Mouse (Mus musculus) lung, adult 2 months (tissue): ENCODE results near the gene M1ap. TPM values are rescaled to one million over a fixed set of nuclear protein-coding genes. Genes with fewer than 3 reads are reported as not detected.

Experiments
- DNase-seq: peaks from one replicate; pipeline ENCODE4 v3.0.0; 2022
- H3K4me1 ChIP-seq: fragments of 200-500 bp; 2 replicates; pipeline ENCODE4 v1.6.1; 2011; ENCODE audit warnings: low read length; ENCODE audit not compliant: control insufficient read depth, insufficient read depth
- H3K4me3 ChIP-seq: fragments of 200-500 bp; replicated peaks from 2 replicates; pipeline ENCODE3; 2011; ENCODE audit warnings: low read depth, mild to moderate bottlenecking, control low read depth, low read length; ENCODE audit errors: extremely low read depth
- CTCF ChIP-seq: fragments of 200-500 bp; IDR thresholded peaks from 2 replicates; pipeline ENCODE4 v1.5.1; 2011; ENCODE audit warnings: mild to moderate bottlenecking, low read length, control low read depth; ENCODE audit not compliant: insufficient read depth
- POLR2A ChIP-seq: fragments of 200-500 bp; IDR thresholded peaks from 2 replicates; pipeline ENCODE4 v1.6.1; 2011; ENCODE audit warnings: low read depth, mild to moderate bottlenecking, control low read depth, low read length, borderline replicate concordance; ENCODE audit errors: extremely low read depth
- WGBS: fragments of 180-500 bp; shearing (Covaris S2); methylation state at CpG from one replicate; pipeline ENCODE4 v1.1.7; 2018; 5-methylcytosine and 5-hydroxymethylcytosine counted together
- polyA plus RNA-seq: library from polyadenylated mRNA; depleted of rRNA; stranded (reverse); fragments of >200 nt; gene quantifications from 2 replicates; pipeline ENCODE4 v1.2.3, GENCODE M21; 2012

Gene M1ap
- polyA plus RNA-seq, 1 experiment: 3.5 TPM

- 80% methylated on average over 5 of the region's 5 CpGs for WGBS
- DNase-seq: no peak
- TF ChIP-seq POLR2A (no peak), CTCF (no peak)
- H3K4me1 ChIP-seq: peaks cover 4% of the 10 kb centered on the region; the same call in 1 of the 2 replicates
- H3K4me3 ChIP-seq: no peak overlapping the region
These were observed 93.9 kb downstream of the M1ap start for GRCm38 (mm10) chr6:83040601-83041000.

DNA sequence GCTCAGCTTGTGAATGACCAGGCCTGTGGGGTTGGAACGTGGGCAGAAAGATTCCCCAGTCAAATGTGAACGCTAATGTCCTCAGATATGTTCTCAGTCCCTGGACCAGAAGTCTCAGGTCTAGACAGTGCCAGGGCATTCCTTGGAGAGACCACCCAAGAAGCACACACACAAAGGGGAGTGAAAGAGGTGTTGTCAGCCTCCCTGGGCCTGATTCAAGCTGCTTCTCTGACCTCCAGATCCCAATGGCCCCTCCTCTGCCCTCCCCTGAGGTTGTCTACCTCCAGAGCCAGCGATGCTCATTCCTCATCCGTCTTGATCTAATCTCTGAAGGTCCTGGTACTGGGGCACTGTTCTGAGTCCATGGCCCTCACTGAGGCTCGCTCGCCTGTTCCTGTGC lies 96.9 kb downstream of the M1ap start:
- H3K4me3 ChIP-seq: no peak overlapping the region
- no peak for DNase-seq
- 57% methylated on average over 6 of the region's 6 CpGs for WGBS
- TF ChIP-seq CTCF (no peak), POLR2A (no peak)
- no peaks in the 10 kb centered on the region for H3K4me1 ChIP-seq

DNA sequence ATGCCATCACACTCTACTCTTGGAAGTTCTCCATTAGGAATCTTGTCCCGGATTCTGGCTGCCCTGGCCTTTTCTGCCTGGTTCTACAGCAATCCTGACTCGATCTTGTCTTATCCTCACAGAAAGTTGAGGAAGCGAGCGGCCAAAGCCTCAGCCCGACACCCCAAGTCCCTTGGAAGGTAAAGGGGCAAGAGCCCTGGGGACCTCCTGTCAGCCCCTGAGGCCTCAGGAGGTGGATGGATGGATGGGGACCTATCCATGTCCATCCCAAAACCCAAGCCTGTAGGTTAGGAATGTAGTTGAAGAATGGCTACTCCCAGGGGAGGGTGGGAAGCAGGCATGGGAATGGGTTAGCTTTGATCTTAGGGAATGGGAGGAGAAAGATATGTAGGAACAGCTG lies 97.3 kb downstream of the M1ap start:
- 89% methylated on average over 5 of the region's 5 CpGs for WGBS
- Histone ChIP-seq H3K4me3 (no peak overlapping the region), H3K4me1 (no peaks in the 10 kb centered on the region)
- no peak for DNase-seq
- TF ChIP-seq CTCF (no peak), POLR2A (no peak)

- 62% methylated on average over 9 of the region's 9 CpGs for WGBS
- Histone ChIP-seq H3K4me1 (no peaks in the 10 kb centered on the region), H3K4me3 (no peak overlapping the region)
- TF ChIP-seq CTCF: no peak
- TF ChIP-seq POLR2A: no peak
- DNase-seq: no peak
These were observed 98.0 kb downstream of the M1ap start for GRCm38 (mm10) chr6:83044742-83045141.

GRCm38 (mm10) chr6:83049367-83049766 lies 102.7 kb downstream of the M1ap start:
- WGBS: 77% methylated on average over 10 of the region's 10 CpGs
- peaks cover 7% of the 10 kb centered on the region for H3K4me1 ChIP-seq
- no peak for DNase-seq
- TF ChIP-seq CTCF (no peak), POLR2A (no peak)
- H3K4me3 ChIP-seq: no peak overlapping the region

- no peak for TF ChIP-seq POLR2A
- peak; percentile 21 for DNase-seq
- Histone ChIP-seq H3K4me3 (peak overlapping the region; percentile 73), H3K4me1 (peaks cover 12% of the 10 kb centered on the region)
- WGBS: 4% methylated on average over 26 of the region's 26 CpGs
These were observed 106.6 kb downstream of the M1ap start for GRCm38 (mm10) chr6:83053136-83053960.

GRCm38 (mm10) chr6:83054074-83054851 lies 107.6 kb downstream of the M1ap start, which contains the start of gene Aup1:
Gene Aup1, plus strand, starts transcription at chr6:83054521.
- peak; percentile 75 for TF ChIP-seq POLR2A
- no peak for TF ChIP-seq CTCF
- DNase-seq: peak; percentile 94
- Histone ChIP-seq H3K4me3 (peak within 1 kb of the TSS; percentile 73), H3K4me1 (peaks cover 12% of the 10 kb centered on the region)
- under 1% methylated on average over 64 of the region's 64 CpGs for WGBS

- under 1% methylated on average over 50 of the region's 50 CpGs for WGBS
- Histone ChIP-seq H3K4me1 (peaks cover 12% of the 10 kb centered on the region), H3K4me3 (peak within 1 kb of the TSS; percentile 73)
- no peak for DNase-seq
- TF ChIP-seq POLR2A (no peak), CTCF (no peak)
These were observed 108.2 kb downstream of the M1ap start, which contains the start of gene Htra2 for GRCm38 (mm10) chr6:83054871-83055431. Gene Htra2, minus strand, starts transcription at chr6:83055273.

DNA sequence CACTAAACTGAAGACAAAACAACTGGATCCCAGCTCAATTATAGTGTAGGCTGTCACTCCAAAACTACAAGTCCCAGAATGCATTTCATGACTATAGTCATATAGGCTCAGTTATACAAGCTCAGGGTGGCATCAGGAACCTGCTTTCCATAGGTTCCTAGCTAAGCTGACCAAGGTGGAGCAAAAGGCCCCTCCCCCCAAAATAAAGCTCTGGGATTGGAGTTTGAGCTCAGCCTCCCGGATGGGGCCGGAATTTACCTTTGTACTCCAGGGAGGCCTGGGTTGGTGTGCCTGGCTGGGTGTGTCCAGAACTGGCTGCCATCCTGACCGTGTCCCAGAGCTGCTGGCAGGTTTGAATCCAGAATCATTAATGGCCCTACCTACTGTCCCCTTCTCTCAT lies 111.1 kb downstream of the M1ap start, which contains the start of gene Dqx1:
Dqx1 (plus strand) TSS at position 55 of the 400 bp plus-strand sequence.
- Histone ChIP-seq H3K4me1 (peaks cover 10% of the 10 kb centered on the region), H3K4me3 (no peak within 1 kb of the TSS)
- peak; percentile 14; the same call in 1 of the 2 replicates for TF ChIP-seq POLR2A
- no peak for TF ChIP-seq CTCF
- WGBS: 45% methylated on average over 3 of the region's 3 CpGs
- no peak for DNase-seq
